Mouse (Mus musculus) spleen, embryonic (tissue): ENCODE data around the gene Ptgfrn.

ENCODE experiments used
- CTCF ChIA-PET: fragments of 350-600 bp; sonication (Branson Sonifier 250); formaldehyde crosslinking; loops from one replicate; lab custom pipeline; 2022; lab: Charles Lee

Gene Ptgfrn

DNA sequence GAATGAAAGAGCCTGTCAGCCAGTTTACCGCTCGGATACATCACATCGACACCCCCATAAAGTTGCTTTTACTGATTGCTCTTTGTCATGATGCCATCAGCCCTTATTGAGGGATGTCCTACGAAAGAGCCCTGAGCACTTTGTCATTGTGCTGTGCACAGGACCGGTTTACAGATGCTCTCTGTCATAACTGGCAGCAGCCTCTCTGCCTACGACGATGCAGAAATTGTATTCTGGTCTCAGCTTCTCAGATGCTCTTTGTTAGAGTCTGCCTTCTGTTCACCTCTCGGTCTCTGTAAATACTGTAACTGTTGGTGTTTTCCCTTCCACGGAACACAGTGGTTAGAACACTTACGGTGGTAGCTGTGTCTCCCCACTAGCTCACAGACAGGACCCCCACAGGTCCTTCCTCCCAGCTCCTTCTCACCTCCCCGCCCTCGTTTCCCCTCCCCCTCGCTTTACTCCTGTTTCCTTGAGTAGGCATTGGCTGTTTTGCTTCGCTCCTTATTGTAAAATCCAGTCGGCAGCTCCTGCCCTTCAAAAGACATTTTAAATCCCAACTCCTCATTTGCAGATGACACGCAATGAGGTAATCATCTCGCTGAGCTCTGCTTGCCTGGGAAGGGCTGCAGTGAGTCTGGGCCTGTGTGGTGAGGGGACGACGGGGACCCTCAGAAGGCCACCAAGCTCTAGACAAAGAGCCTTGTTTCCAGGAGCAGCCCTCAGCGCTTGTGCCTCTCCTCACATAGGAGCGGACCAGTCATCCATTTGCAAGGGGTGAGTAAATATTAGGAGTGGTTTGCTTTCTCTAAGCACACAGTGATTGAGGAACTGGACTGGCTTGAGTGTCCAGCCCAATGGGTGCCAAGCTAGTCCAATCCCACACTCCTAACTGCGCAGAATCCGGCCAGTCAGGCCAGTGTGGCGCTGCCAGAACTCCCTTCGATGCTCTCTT, 6.6 kb upstream of the Ptgfrn start:
- CTCF ChIA-PET, result interaction anchor here (0.5 kb wide), 1 partner anchor 13 kb away, joined by 3 read pairs; no protein-coding TSS in a partner anchor

DNA sequence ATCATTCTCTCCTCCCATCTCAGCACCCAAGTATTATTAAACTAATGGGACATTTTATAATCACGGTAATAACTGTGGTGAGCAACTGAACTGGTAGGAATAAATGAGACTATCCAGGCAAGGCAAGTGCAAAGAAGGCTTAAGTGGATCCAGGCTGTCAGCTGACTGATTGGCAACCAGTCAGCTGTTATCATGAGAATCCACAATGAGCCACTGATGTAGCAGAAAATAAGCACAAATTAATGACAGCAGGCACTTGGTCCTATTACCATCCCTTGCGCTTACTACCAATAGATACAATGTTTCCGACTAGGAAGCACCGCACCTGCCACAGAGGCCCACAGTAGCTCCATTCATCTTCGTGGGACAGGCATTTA, 2.4 kb upstream of the Ptgfrn start:
- CTCF ChIA-PET, result no interaction called here

- CTCF ChIA-PET, result no interaction called here
Measured at GRCm38 (mm10) chr3:101111848-101112517, 1.9 kb upstream of the Ptgfrn start.

DNA sequence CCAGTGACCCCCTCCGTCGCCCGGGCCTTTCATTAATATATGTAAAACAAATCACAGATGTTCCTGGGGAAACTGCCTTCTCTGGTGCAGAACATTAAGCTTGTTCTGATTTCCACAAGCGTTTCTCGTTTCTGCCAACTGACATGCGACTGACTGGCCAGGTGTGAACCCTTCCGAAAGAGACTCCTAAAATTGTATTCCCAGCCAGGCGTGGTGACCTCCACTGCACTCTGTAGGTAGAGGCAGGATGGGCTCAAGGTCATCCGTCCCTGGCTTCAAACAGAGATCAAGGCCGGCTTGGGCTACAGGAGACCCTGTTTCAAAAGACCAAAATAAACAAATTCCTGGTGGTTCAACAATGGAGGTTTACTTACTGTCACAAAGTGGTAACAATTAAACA, 1.2 kb upstream of the Ptgfrn start:
- CTCF ChIA-PET, result no interaction called here

- CTCF ChIA-PET, result no interaction called here
Measured at GRCm38 (mm10) chr3:101110838-101111103, 693 bp upstream of the Ptgfrn start.

DNA sequence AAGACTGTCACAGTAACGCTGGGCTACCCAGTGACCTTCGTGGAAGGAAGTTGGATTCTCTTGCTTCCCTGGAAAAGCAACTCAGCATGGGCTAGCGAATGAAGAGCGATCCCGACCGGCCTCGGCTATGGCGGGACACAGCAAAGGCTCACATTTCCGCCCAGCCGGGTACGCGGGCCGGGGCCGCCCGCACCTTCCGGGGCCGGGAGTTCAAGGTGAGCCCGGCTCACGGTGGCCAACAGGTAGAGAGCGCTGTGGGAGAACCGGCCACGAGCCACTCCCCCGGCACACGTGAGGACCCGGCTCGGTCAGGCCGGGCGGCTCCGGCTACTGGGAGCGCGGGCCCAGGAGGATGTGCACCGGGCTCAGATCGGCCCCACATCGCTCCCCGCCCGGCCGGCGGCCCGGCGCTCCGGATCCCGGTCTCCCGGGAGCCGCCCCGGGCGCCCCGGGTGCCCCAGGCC, 488 bp downstream of the Ptgfrn start:
- CTCF ChIA-PET, result no interaction called here

GRCm38 (mm10) chr3:101108848-101109247, 1.2 kb downstream of the Ptgfrn start:
- CTCF ChIA-PET, result no interaction called here

GRCm38 (mm10) chr3:101108282-101108681, 1.8 kb downstream of the Ptgfrn start:
- CTCF ChIA-PET, result no interaction called here

GRCm38 (mm10) chr3:101106326-101106725, 3.8 kb downstream of the Ptgfrn start:
- CTCF ChIA-PET, result no interaction called here

DNA sequence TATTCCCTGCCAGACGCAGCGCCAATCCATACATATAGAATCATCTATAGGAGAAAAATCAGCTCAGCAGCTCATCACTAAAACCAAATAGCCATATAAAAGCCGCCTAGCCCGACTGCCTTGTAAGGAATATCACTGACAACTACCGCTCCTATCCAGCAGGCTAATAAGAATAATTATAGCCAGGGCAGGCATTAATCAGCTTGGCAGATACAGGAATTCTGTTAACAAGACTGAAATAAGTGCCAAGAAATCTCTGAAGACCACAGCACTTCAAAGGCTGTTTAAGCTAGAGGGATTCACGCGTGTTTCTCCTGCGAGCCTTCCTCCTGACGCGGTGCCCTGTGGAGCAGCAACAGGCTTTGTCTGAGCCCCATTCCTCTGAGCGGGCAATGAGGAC, 4.6 kb downstream of the Ptgfrn start:
- CTCF ChIA-PET, result no interaction called here

DNA sequence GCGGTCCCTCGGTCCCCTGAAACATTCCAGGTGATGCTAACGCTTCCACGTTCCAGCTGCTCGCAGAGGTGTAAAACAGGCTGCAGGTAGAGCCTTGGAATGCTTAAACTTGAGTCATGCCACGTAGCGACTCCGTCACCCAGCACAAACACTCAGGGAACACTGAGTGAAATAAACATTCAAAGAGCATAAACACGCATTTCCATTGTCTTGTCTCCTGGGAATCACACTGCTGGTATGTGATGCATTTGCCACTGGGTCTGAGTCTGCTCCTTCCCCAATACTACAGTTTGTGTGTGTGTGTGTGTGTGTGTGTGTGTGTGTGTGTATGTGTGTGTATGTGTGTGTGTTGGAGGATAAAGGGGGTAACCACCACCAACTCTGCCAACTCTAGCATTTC, 5.2 kb downstream of the Ptgfrn start:
- CTCF ChIA-PET, result no interaction called here

GRCm38 (mm10) chr3:101103770-101104169, 6.3 kb downstream of the Ptgfrn start:
- CTCF ChIA-PET, result no interaction called here

DNA sequence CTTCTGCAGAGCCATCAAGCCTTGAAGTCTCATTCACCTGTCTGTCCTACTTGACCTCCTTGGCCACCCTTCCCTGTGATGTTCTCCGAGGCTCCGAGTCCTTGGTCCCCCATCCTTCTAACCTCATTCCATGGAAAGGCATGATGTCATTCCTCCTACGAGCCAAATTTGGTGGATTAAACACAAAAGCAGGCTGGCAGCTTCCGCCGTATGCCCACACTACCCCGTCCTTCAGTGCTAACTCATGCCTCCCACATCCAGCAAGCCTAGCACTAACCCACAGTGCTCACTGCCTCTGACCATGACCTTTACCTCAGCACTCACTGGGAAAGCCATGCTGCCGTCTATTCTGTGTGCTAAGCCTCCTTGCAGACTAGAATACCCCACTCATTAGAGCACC, 8.0 kb downstream of the Ptgfrn start:
- CTCF ChIA-PET, result no interaction called here

DNA sequence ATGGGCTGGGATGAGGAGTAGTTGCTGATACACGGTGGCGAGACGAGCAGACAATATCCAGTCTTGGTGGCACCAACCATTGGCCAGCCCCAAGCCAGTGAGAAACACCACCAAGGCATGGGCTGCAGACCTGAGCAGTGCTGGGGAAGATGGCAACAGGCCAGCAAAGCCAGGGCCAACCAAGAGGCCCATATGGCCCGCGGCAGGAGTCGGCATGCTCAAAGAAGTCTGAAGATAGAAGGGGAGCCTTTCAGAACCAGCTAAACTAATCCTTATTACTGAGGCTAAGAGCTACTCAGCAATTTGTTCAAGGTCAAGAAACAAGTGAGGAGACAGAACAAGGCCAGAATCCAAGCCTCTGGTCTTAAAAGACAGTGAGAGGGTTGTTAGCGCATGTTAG, 8.9 kb downstream of the Ptgfrn start:
- CTCF ChIA-PET, result no interaction called here

- CTCF ChIA-PET, result interaction anchor here (0.6 kb wide), 1 partner anchor 384 kb away, joined by 4 read pairs; no protein-coding TSS in a partner anchor
Measured at GRCm38 (mm10) chr3:101099701-101100357, 10.2 kb downstream of the Ptgfrn start.

GRCm38 (mm10) chr3:101098073-101098472, 12.0 kb downstream of the Ptgfrn start:
- CTCF ChIA-PET, result no interaction called here

- CTCF ChIA-PET, result no interaction called here
Measured at GRCm38 (mm10) chr3:101097146-101097800, 12.8 kb downstream of the Ptgfrn start.

GRCm38 (mm10) chr3:101095761-101096449, 14.2 kb downstream of the Ptgfrn start:
- CTCF ChIA-PET, result no interaction called here

DNA sequence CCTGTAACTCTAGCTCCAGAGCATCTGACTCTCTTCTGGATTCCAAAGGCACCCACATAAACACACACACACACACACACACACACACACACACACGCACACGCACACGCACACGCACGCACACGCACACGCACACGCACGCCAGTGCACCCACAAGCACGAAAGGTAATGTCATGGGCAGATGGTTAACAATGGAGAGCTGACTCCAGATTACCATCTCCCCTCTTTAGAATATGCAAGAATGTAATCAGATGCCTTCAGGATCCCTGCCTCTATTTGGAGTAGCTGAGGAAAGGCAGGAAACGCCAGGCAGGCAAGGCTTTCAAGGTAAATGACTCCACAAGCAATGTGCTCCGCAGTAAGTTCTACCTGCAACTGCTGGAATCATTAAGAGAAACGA, 17.9 kb downstream of the Ptgfrn start:
- CTCF ChIA-PET, result interaction anchor here (0.6 kb wide), 1 partner anchor 203 kb away, joined by 3 read pairs; no protein-coding TSS in a partner anchor

- CTCF ChIA-PET, result no interaction called here
Measured at GRCm38 (mm10) chr3:101086584-101087445, 23.3 kb downstream of the Ptgfrn start.
